14 mouse cellular contexts compared by ENCODE assay signal in genomic region chr8:24374503-24374902, GRCm38 (mm10).
A peak's percentile ranks its signal among the peaks of the same experiment; 100 is the strongest.
DNase-seq lines count a peak whose midpoint lies in the region; ATAC-seq and TF ChIP-seq lines count a peak whose summit lies in the region.
"Had no signal": no experiment of that assay in that cellular context is flagged by ENCODE, and none has a peak within 500 bp of the region (broad histone marks: within the 10 kb centered on the region; RNA-seq: fewer than 3 reads in every experiment).

No protein-coding gene starts in this region.

- TF ChIP-seq EP300 in liver, postnatal 0 days (IDR thresholded peaks at IDR 0.05; ENCODE audit: low read depth): no peak

- in situ Hi-C loops in Patski (cut with MboI; ENCODE audit: low pct_unique_long_range_greater_than_20kb): no loop called here

- no peak overlapping the region for H3K4me2 ChIP-seq in hindbrain, postnatal 0 days (ENCODE audit: low read depth, low read length)
- H3K4me2 ChIP-seq in hindbrain, embryonic 13.5 days: no peak overlapping the region
- H3K4me2 ChIP-seq in liver, postnatal 0 days (ENCODE audit: low read depth, low read length): no peak overlapping the region
- H3K4me2 ChIP-seq: lung, embryonic 15.5 days; midbrain, embryonic 11.5 days had no signal

- no peak overlapping the region for H3K9ac ChIP-seq in hindbrain, postnatal 0 days (replicated peaks; ENCODE audit: low read length)
- no peak overlapping the region for H3K9ac ChIP-seq in hindbrain, embryonic 13.5 days
- H3K9ac ChIP-seq in liver, postnatal 0 days (replicated peaks): no peak overlapping the region
- H3K9ac ChIP-seq: lung, embryonic 15.5 days had no signal

- no peaks in the 10 kb centered on the region for H3K9me3 ChIP-seq in hindbrain, postnatal 0 days (ENCODE audit: low read length)
- H3K9me3 ChIP-seq in hindbrain, embryonic 13.5 days: no peaks in the 10 kb centered on the region
- no peaks in the 10 kb centered on the region for H3K9me3 ChIP-seq in liver, postnatal 0 days (ENCODE audit: low read length)
- H3K9me3 ChIP-seq: lung, embryonic 15.5 days had no signal

- POLR2A ChIA-PET in Patski (lab: Charles Lee): no interaction called here

- WGBS in hindbrain, postnatal 0 days: 81% methylated on average over 1 of the region's 1 CpGs
- WGBS in hindbrain, embryonic 13.5 days: 100% methylated on average over 1 of the region's 1 CpGs
- WGBS in liver, postnatal 0 days (ENCODE audit: insufficient replicate concordance): 65% methylated on average over 1 of the region's 1 CpGs

- CTCF ChIA-PET in Patski (lab: Charles Lee): interaction anchor here (0.8 kb wide), 1 partner anchor 19 kb away, joined by 3 read pairs; no protein-coding TSS in a partner anchor

- DNase-seq in adrenal gland, adult 2 months: peak; percentile 12
- DNase-seq in adrenal gland, adult 8-10 months: no peak
- DNase-seq in hindbrain, postnatal 0 days (ENCODE audit: low spot score): no peak
- no peak for DNase-seq in liver, postnatal 0 days
- no peak for DNase-seq in liver
- no peak for DNase-seq in Patski (ENCODE audit: low read depth, low spot score)
- DNase-seq in spleen, postnatal 10 days (ENCODE audit: low spot score in 2 of 2): no peak
- DNase-seq: heart, postnatal 36 days; right cerebral cortex, postnatal 4 days had no signal

- H3K27ac ChIP-seq in hindbrain, postnatal 0 days: no peak overlapping the region
- H3K27ac ChIP-seq in hindbrain, embryonic 13.5 days: no peak overlapping the region
- H3K27ac ChIP-seq in liver, postnatal 0 days (ENCODE audit: low read depth): no peak overlapping the region
- H3K27ac ChIP-seq: lung, embryonic 15.5 days had no signal

- TF ChIP-seq CTCF in hindbrain, postnatal 0 days (IDR thresholded peaks at IDR 0.05; ENCODE audit: low read depth): peak; percentile 38
- TF ChIP-seq CTCF in liver, postnatal 0 days (IDR thresholded peaks at IDR 0.05; ENCODE audit: low read depth): peak; percentile 22; the same call in 1 of the 2 replicates
- TF ChIP-seq CTCF in Patski (IDR thresholded peaks at IDR 0.05): peak; percentile 31

- no peaks in the 10 kb centered on the region for H3K36me3 ChIP-seq in hindbrain, postnatal 0 days (ENCODE audit: insufficient read depth, low read length)
- no peaks in the 10 kb centered on the region for H3K36me3 ChIP-seq in hindbrain, embryonic 13.5 days
- no peaks in the 10 kb centered on the region for H3K36me3 ChIP-seq in liver, postnatal 0 days (replicated peaks; ENCODE audit: insufficient read depth, low read length)
- H3K36me3 ChIP-seq: lung, embryonic 15.5 days had no signal

- H3K4me3 ChIP-seq in hindbrain, postnatal 0 days (ENCODE audit: low read length): no peak overlapping the region
- no peak overlapping the region for H3K4me3 ChIP-seq in hindbrain, embryonic 13.5 days
- no peak overlapping the region for H3K4me3 ChIP-seq in liver, postnatal 0 days (ENCODE audit: low read depth, low read length)
- H3K4me3 ChIP-seq: erythroblast, embryonic 14.5 days; lung, embryonic 15.5 days had no signal

- no peaks in the 10 kb centered on the region for H3K27me3 ChIP-seq in hindbrain, postnatal 0 days (ENCODE audit: insufficient read depth, low read length)
- no peaks in the 10 kb centered on the region for H3K27me3 ChIP-seq in hindbrain, embryonic 13.5 days
- no peaks in the 10 kb centered on the region for H3K27me3 ChIP-seq in liver, postnatal 0 days (ENCODE audit: insufficient read depth, low read length)
- no peaks in the 10 kb centered on the region for H3K27me3 ChIP-seq in Patski
- H3K27me3 ChIP-seq: lung, embryonic 15.5 days had no signal

- no peaks in the 10 kb centered on the region for H3K4me1 ChIP-seq in hindbrain, postnatal 0 days (ENCODE audit: insufficient read depth, low read length)
- no peaks in the 10 kb centered on the region for H3K4me1 ChIP-seq in hindbrain, embryonic 13.5 days (replicated peaks)
- H3K4me1 ChIP-seq in liver, postnatal 0 days (ENCODE audit: insufficient read depth): no peaks in the 10 kb centered on the region
- H3K4me1 ChIP-seq: lung, embryonic 15.5 days had no signal

- no peak for ATAC-seq in hindbrain, postnatal 0 days
- no peak for ATAC-seq in hindbrain, embryonic 13.5 days (ENCODE audit: low FRiP score)
- ATAC-seq in liver, postnatal 0 days: no peak
- no peak for ATAC-seq in Patski
- ATAC-seq: inflammation-experienced regulatory T-cells, adult 6 months had no signal
